Mouse (Mus musculus) hindbrain, embryonic 15.5 days (tissue): ENCODE results near the gene Gm20388. TPM values are rescaled to one million over a fixed set of nuclear protein-coding genes. Genes with fewer than 3 reads are reported as not detected.

Source experiments
- ATAC-seq: fragments of 200-750 bp; cut with Nextera tagmentation; 2 replicates; pipeline ENCODE4 v1.8.0; 2017; ENCODE audit warnings: low read depth, moderate number of reproducible peaks, moderate TSS enrichment; ENCODE audit not compliant: low FRiP score
- H3K27ac ChIP-seq: fragments of 300-500 bp; sonication (generic); replicated peaks from 2 replicates; pipeline ENCODE4 v1.5.1; 2015; ENCODE audit warnings: mild to moderate bottlenecking, inconsistent platforms
- H3K27me3 ChIP-seq: fragments of 300-500 bp; sonication (generic); 2 replicates; pipeline ENCODE4 v1.6.1; 2015; ENCODE audit warnings: control low read depth, inconsistent platforms
- H3K36me3 ChIP-seq: fragments of 300-500 bp; sonication (generic); 2 replicates; pipeline ENCODE4 v1.6.1; 2015; ENCODE audit warnings: control low read depth, inconsistent platforms
- H3K4me1 ChIP-seq: fragments of 300-500 bp; sonication (generic); replicated peaks from 2 replicates; pipeline ENCODE4 v1.6.1; 2015; ENCODE audit warnings: control low read depth, inconsistent platforms
- H3K4me2 ChIP-seq: fragments of 300-500 bp; sonication (generic); 2 replicates; pipeline ENCODE4 v1.6.1; 2015; ENCODE audit warnings: moderate library complexity, mild to moderate bottlenecking, inconsistent platforms
- H3K4me3 ChIP-seq: fragments of 300-500 bp; sonication (generic); 2 replicates; pipeline ENCODE4 v1.5.1; 2015; ENCODE audit warnings: mild to moderate bottlenecking, inconsistent platforms
- H3K9ac ChIP-seq: fragments of 300-500 bp; sonication (generic); 2 replicates; pipeline ENCODE4 v1.6.1; 2015; ENCODE audit warnings: inconsistent platforms
- H3K9me3 ChIP-seq: fragments of 300-500 bp; sonication (generic); 2 replicates; pipeline ENCODE4 v1.6.1; 2016; ENCODE audit warnings: control low read depth, inconsistent platforms
- WGBS: fragments of 180-500 bp; shearing (Covaris S2); methylation state at CpG from one replicate; pipeline ENCODE4 v1.1.7; 2015; 5-methylcytosine and 5-hydroxymethylcytosine counted together
- polyA plus RNA-seq: library from polyadenylated mRNA; unstranded; fragments of >200 nt; fragmentation: Nextera tagmentation; extraction: Ambion mirVana; gene quantifications from 2 replicates; pipeline ENCODE4 v1.2.1, GENCODE M21; 2015

Gene Gm20388
- polyA plus RNA-seq, 1 experiment from 2014 or later: 5.4 TPM

GRCm38 (mm10) chr8:121896476-121897145 is 1986.0 kb downstream of the Gm20388 start:
- H3K27ac ChIP-seq: no peak overlapping the region
- H3K9me3 ChIP-seq: no peaks in the 10 kb centered on the region
- ATAC-seq: no peak
- H3K36me3 ChIP-seq: no peaks in the 10 kb centered on the region; the same call in 1 of the 2 replicates
- no peak overlapping the region for H3K4me2 ChIP-seq
- no peaks in the 10 kb centered on the region for H3K27me3 ChIP-seq
- no peak overlapping the region for H3K9ac ChIP-seq
- no peak overlapping the region for H3K4me3 ChIP-seq
- 23% methylated on average over 12 of the region's 12 CpGs for WGBS
- peaks cover 39% of the 10 kb centered on the region for H3K4me1 ChIP-seq

GRCm38 (mm10) chr8:121897205-121897604 is 1986.6 kb downstream of the Gm20388 start:
- Histone ChIP-seq H3K36me3 (no peaks in the 10 kb centered on the region; the same call in 1 of the 2 replicates), H3K4me3 (no peak overlapping the region), H3K9ac (no peak overlapping the region), H3K9me3 (no peaks in the 10 kb centered on the region), H3K4me1 (peaks cover 45% of the 10 kb centered on the region), H3K27ac (peak overlapping the region; percentile 61; the same call in 1 of the 2 replicates), H3K4me2 (peak overlapping the region; percentile 18), H3K27me3 (no peaks in the 10 kb centered on the region)
- ATAC-seq: no peak
- WGBS: 85% methylated on average over 9 of the region's 9 CpGs

GRCm38 (mm10) chr8:121897871-121898381 is 1987.3 kb downstream of the Gm20388 start:
- peaks cover 50% of the 10 kb centered on the region for H3K4me1 ChIP-seq

GRCm38 (mm10) chr8:121898401-121898931 is 1987.8 kb downstream of the Gm20388 start:
- H3K4me1 ChIP-seq: peaks cover 50% of the 10 kb centered on the region

More at GRCm38 (mm10) chr8:121897871-121898381, 1987.3 kb downstream of the Gm20388 start:
- H3K36me3 ChIP-seq: no peaks in the 10 kb centered on the region; the same call in 1 of the 2 replicates
- H3K9me3 ChIP-seq: no peaks in the 10 kb centered on the region
- peak; percentile 24; the same call in 1 of the 2 replicates for ATAC-seq
- H3K4me2 ChIP-seq: peak overlapping the region; percentile 18
- peak overlapping the region; percentile 61 for H3K27ac ChIP-seq
- H3K4me3 ChIP-seq: no peak overlapping the region
- no peaks in the 10 kb centered on the region for H3K27me3 ChIP-seq
- 11% methylated on average over 7 of the region's 7 CpGs for WGBS
- H3K9ac ChIP-seq: peak overlapping the region; percentile 23; the same call in 1 of the 2 replicates

GRCm38 (mm10) chr8:121899180-121900044 is 1988.8 kb downstream of the Gm20388 start:
- Histone ChIP-seq H3K27me3 (no peaks in the 10 kb centered on the region), H3K4me1 (peaks cover 56% of the 10 kb centered on the region), H3K9ac (no peak overlapping the region), H3K36me3 (no peaks in the 10 kb centered on the region), H3K4me3 (no peak overlapping the region), H3K4me2 (0 out of 2 replicates have a peak overlapping the region, but pooled peaks have one; percentile 14), H3K9me3 (no peaks in the 10 kb centered on the region), H3K27ac (peak overlapping the region; percentile 61; the same call in 1 of the 2 replicates)
- no peak for ATAC-seq
- 69% methylated on average over 18 of the region's 18 CpGs for WGBS

More at GRCm38 (mm10) chr8:121898401-121898931, 1987.8 kb downstream of the Gm20388 start:
- WGBS: 14% methylated on average over 4 of the region's 4 CpGs
- peak overlapping the region; percentile 18 for H3K4me2 ChIP-seq
- ATAC-seq: peak; percentile 67
- H3K36me3 ChIP-seq: no peaks in the 10 kb centered on the region; the same call in 1 of the 2 replicates
- no peaks in the 10 kb centered on the region for H3K27me3 ChIP-seq
- peak overlapping the region; percentile 23; the same call in 1 of the 2 replicates for H3K9ac ChIP-seq
- H3K27ac ChIP-seq: peak overlapping the region; percentile 61
- H3K4me3 ChIP-seq: no peak overlapping the region
- no peaks in the 10 kb centered on the region for H3K9me3 ChIP-seq

GRCm38 (mm10) chr8:121901498-121902236 is 1991.0 kb downstream of the Gm20388 start:
- H3K4me1 ChIP-seq: peaks cover 71% of the 10 kb centered on the region
- no peak overlapping the region for H3K4me3 ChIP-seq
- H3K27me3 ChIP-seq: no peaks in the 10 kb centered on the region
- H3K9me3 ChIP-seq: no peaks in the 10 kb centered on the region
- ATAC-seq: no peak
- peak overlapping the region; percentile 11 for H3K4me2 ChIP-seq
- no peaks in the 10 kb centered on the region for H3K36me3 ChIP-seq
- no peak overlapping the region for H3K9ac ChIP-seq
- H3K27ac ChIP-seq: no peak overlapping the region
- 52% methylated on average over 8 of the region's 8 CpGs for WGBS

- H3K4me3 ChIP-seq: peak overlapping the region; percentile 75; the same call in 1 of the 2 replicates
- no peak overlapping the region for H3K4me2 ChIP-seq
- H3K27ac ChIP-seq: no peak overlapping the region
- ATAC-seq: no peak
- peaks cover 56% of the 10 kb centered on the region for H3K4me1 ChIP-seq
- no peaks in the 10 kb centered on the region; the same call in 1 of the 2 replicates for H3K27me3 ChIP-seq
- H3K36me3 ChIP-seq: no peaks in the 10 kb centered on the region
- H3K9me3 ChIP-seq: no peaks in the 10 kb centered on the region
- H3K9ac ChIP-seq: no peak overlapping the region
- 62% methylated on average over 6 of the region's 6 CpGs for WGBS
Observed at GRCm38 (mm10) chr8:121903977-121904376, 1993.3 kb downstream of the Gm20388 start.

GRCm38 (mm10) chr8:121904999-121905398 is 1994.4 kb downstream of the Gm20388 start:
- Histone ChIP-seq H3K4me1 (peaks cover 49% of the 10 kb centered on the region), H3K4me3 (peak overlapping the region; percentile 75), H3K9me3 (no peaks in the 10 kb centered on the region), H3K9ac (peak overlapping the region; percentile 74; the same call in 1 of the 2 replicates), H3K27me3 (no peaks in the 10 kb centered on the region; the same call in 1 of the 2 replicates), H3K27ac (no peak overlapping the region), H3K4me2 (peak overlapping the region; percentile 99), H3K36me3 (no peaks in the 10 kb centered on the region)
- no peak for ATAC-seq
- 83% methylated on average over 9 of the region's 9 CpGs for WGBS

GRCm38 (mm10) chr8:121905420-121905819 is 1994.8 kb downstream of the Gm20388 start:
- 50% methylated on average over 1 of the region's 1 CpGs for WGBS

GRCm38 (mm10) chr8:121905864-121906263 is 1995.2 kb downstream of the Gm20388 start:
- no peaks in the 10 kb centered on the region; the same call in 1 of the 2 replicates for H3K27me3 ChIP-seq
- peak overlapping the region; percentile 74 for H3K9ac ChIP-seq
- no peak for ATAC-seq
- WGBS: 29% methylated on average over 5 of the region's 5 CpGs
- peaks cover 49% of the 10 kb centered on the region for H3K4me1 ChIP-seq
- no peak overlapping the region for H3K27ac ChIP-seq
- peak overlapping the region; percentile 99 for H3K4me2 ChIP-seq
- H3K9me3 ChIP-seq: no peaks in the 10 kb centered on the region
- no peaks in the 10 kb centered on the region for H3K36me3 ChIP-seq
- peak overlapping the region; percentile 75 for H3K4me3 ChIP-seq

More at GRCm38 (mm10) chr8:121905420-121905819, 1994.8 kb downstream of the Gm20388 start:
- no peaks in the 10 kb centered on the region; the same call in 1 of the 2 replicates for H3K27me3 ChIP-seq
- H3K4me3 ChIP-seq: peak overlapping the region; percentile 75
- no peaks in the 10 kb centered on the region for H3K36me3 ChIP-seq
- peaks cover 49% of the 10 kb centered on the region for H3K4me1 ChIP-seq
- H3K4me2 ChIP-seq: peak overlapping the region; percentile 99
- H3K9ac ChIP-seq: peak overlapping the region; percentile 74
- no peaks in the 10 kb centered on the region for H3K9me3 ChIP-seq
- ATAC-seq: no peak
- no peak overlapping the region for H3K27ac ChIP-seq
